Mouse (Mus musculus) cortical plate, adult 2 months (tissue): ENCODE measurements around the gene Gin1.

Experiments used
- CTCF ChIP-seq: fragments of 200-500 bp; IDR thresholded peaks from 2 replicates; pipeline ENCODE4 v1.5.1; 2011; ENCODE audit warnings: mild to moderate bottlenecking, control low read depth, low read length; ENCODE audit not compliant: insufficient read depth; ENCODE audit errors: extremely low read depth
- POLR2A ChIP-seq: fragments of 200-500 bp; IDR thresholded peaks from 2 replicates; pipeline ENCODE4 v1.6.1; 2011; ENCODE audit warnings: mild to moderate bottlenecking, low read length, control low read depth; ENCODE audit not compliant: insufficient read depth; ENCODE audit errors: extremely low read depth

GRCm38 (mm10) chr1:97759841-97760240, 10.1 kb upstream of the Gin1 start:
- TF ChIP-seq CTCF (no peak), POLR2A (no peak)
